Mouse (Mus musculus): ENCODE measurements around the gene Tgm4.

The Tgm4 gene

DNA sequence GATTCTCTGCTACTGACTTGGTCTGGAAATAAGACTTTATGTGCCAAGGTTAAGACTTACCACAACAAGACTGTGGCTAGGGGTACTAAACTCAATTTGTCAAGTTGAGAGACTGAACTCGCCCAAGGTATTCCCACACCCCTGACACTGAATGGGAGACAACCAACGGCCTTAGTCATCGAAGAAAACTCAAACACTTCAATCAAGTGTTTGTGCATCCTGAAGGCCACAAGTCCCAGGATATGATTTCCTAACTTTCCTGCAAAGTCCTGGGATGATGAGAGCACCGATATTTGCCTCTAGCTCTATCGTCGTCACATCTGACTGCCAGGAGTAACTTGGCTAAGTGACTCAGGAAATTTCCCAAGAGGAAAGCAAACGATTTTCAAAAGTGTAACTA is 74.7 kb downstream of the Tgm4 start:
- no peak for DNase-seq

DNA sequence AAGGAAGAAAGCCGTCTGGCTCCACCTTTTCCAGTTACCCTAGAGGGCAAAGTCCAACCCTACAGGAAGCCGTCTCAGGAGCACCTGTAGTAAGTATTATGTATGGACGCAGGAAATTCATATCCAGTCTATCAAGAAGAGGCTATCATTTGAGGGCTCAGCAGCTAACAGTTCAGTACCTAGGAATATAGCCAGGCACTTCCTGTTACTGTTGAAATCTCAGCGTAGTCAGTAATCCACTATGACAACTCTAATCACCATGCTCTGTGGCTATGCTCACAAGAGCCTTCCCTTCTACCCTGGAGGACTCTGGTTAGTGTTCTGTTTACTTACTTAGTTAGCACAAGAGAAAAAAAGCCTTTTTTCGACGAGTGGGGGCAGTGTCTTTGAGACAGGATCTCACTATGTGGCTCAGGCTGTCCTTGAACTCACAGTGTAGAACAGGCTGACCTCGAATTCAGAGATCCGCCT is 77.3 kb downstream of the Tgm4 start:
- DNase-seq, result no peak

DNA sequence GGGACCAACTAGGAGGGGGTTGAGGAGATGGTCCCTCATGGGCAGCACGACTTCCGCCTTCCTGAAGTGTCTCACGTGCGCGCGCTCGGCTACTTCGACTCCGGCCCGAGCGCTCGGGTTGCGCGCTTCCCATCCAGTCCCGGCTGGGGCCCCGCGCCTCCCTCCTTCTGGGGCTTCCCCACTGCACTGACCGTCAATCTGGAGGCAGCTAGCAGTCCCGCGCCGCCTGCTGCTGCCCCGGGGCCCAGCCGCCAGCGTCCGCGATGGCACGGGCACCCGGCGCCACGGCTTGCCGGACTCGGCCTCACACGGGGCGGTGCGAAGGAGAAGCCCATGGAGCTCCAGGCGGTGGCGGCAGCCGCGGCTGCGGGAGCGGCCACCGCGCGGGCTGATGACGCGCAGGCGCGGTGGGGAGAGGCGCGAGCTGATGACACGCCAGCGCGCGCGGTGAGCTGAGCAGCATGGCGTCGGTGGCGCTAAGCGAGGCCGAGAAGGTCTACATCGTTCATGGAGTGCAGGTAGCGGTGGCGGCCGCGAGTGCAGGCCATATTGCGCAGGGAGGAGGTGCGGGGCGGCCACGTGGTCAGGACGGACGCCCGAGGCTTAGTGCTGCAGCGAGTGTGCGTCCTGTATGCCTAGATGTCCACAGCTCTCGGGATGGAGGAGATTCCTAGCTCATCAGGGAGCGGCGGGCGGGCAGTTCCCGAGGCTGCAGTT is 78.4 kb downstream of the Tgm4 start, which contains the start of the genes Zdhhc3 and Exosc7:
Gene Zdhhc3 (minus strand): TSS at position 401 of the 717 bp plus-strand sequence.
Gene Exosc7 (plus strand): TSS at position 411 of the 717 bp plus-strand sequence.
- peak; percentile 85 for DNase-seq

DNA sequence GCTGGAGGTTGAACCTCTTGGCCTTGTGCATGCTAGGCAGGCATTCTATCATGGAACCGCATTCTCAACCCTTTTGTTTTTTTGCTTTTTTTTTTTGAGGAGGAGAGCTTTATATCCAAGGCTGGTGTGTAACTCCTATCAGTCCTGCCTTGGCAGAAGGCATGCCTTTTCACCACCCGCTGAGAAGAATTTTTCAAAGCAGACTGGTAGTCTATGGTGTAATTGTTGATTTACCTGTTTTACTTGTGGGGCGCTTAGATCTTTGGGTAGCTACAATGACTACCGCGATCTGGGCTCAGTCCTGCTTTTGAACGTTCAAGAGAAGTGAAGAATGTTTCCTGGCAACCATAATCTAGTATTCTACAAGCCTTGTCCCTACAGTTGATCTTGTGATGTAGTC is 79.4 kb downstream of the Tgm4 start:
- DNase-seq, result no peak

DNA sequence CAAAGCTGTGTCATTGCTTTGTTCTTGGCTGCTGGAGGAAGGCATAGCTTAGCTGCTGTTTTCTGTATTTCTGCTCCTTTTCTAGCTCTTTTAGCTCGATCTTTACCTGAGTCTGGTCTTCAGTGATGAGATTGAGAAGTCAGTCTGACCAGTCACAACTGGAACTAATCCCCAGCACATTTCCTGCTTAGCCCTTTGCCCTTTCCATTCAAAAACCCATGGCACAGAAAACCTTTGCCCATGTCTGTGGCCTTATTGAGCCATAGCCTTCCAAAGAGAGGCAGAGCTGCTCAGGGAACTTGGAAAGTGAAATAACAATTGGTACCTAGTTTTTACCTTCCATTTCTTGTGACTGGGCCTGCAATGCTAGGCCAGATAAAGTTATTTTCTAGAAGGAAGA is 81.0 kb downstream of the Tgm4 start:
- DNase-seq, result no peak

Data from kidney, adult 11 months (tissue).